Mouse (Mus musculus) CH12.LX (cell line): Measurements from ENCODE around the gene Ston2. TPM values are rescaled to one million over a fixed set of nuclear protein-coding genes. Genes with fewer than 3 reads are reported as not detected.

ENCODE experiments used
- DNase-seq: peaks from one replicate; pipeline ENCODE4 v3.0.0-alpha.2; 2013; ENCODE audit errors: extremely low read depth
- H3K27ac ChIP-seq: 2 replicates; pipeline ENCODE4 v1.5.1; 2012; ENCODE audit warnings: low read depth, mild to moderate bottlenecking, control low read depth, moderate library complexity; ENCODE audit not compliant: insufficient read depth
- H3K27me3 ChIP-seq: replicated peaks from 2 replicates; pipeline ENCODE3; 2012; ENCODE audit warnings: inconsistent platforms
- H3K36me3 ChIP-seq, 2 experiments: replicated peaks in 1 of 2; 2 replicates each; pipeline versions ENCODE3 to v1.6.1; 2012; ENCODE audit warnings: inconsistent platforms in 1 of 2, low read length in 1 of 2, mild to moderate bottlenecking in 1 of 2, mixed read lengths in 1 of 2, moderate library complexity in 1 of 2; ENCODE audit not compliant: control insufficient read depth in 1 of 2, insufficient read depth in 1 of 2
- H3K4me1 ChIP-seq, 2 experiments: 2 replicates each; pipeline ENCODE4 v1.6.1; 2012; ENCODE audit warnings: inconsistent platforms in 1 of 2, moderate library complexity in 1 of 2; ENCODE audit not compliant: insufficient read depth in 2 of 2, control insufficient read depth in 1 of 2
- H3K4me2 ChIP-seq: 2 replicates; pipeline ENCODE4 v1.6.1; 2012; ENCODE audit warnings: low read depth, mild to moderate bottlenecking, control low read depth; ENCODE audit not compliant: poor library complexity, insufficient read depth, severe bottlenecking
- H3K4me3 ChIP-seq, 3 experiments: fragments of 150-350 bp in 1 of 3; sonication (generic) in 1 of 3; replicated peaks in 1 of 3; 2 replicates each; pipeline versions ENCODE3 to v1.5.1; 2011 to 2012; ENCODE audit warnings: low read depth in 2 of 3, low read length in 2 of 3, mild to moderate bottlenecking in 2 of 3, moderate library complexity in 2 of 3, control low read depth in 1 of 3, improper control_type of control experiment in 1 of 3, inconsistent platforms in 1 of 3, mixed read lengths in 1 of 3; ENCODE audit not compliant: poor library complexity in 1 of 3
- H3K79me2 ChIP-seq: replicated peaks from 2 replicates; pipeline ENCODE4 v1.6.1; 2012; ENCODE audit warnings: mild to moderate bottlenecking, moderate library complexity; ENCODE audit not compliant: control insufficient read depth, poor library complexity, insufficient read depth, severe bottlenecking; ENCODE audit errors: extremely low read depth
- H3K9ac ChIP-seq: 2 replicates; pipeline ENCODE4 v1.6.1; 2012; ENCODE audit warnings: low read depth, mild to moderate bottlenecking, control low read depth, moderate library complexity; ENCODE audit not compliant: insufficient read depth
- H3K9me3 ChIP-seq: replicated peaks from 2 replicates; pipeline ENCODE3; 2012; ENCODE audit warnings: low read length, inconsistent platforms, mixed read lengths
- BHLHE40 ChIP-seq: IDR thresholded peaks from 2 replicates; pipeline ENCODE4 v1.6.1; 2011; ENCODE audit warnings: mild to moderate bottlenecking, low read depth, low read length, improper control_type of control experiment
- CTCF ChIP-seq, 2 experiments: IDR thresholded peaks in 1 of 2; conservative IDR thresholded peaks in 1 of 2; 2 replicates each; pipeline ENCODE4 v1.5.1; 2011 to 2012; ENCODE audit warnings: low read depth in 2 of 2, low read length in 2 of 2, improper control_type of control experiment in 1 of 2, inconsistent platforms in 1 of 2, mild to moderate bottlenecking in 1 of 2, moderate library complexity in 1 of 2
- E2F4 ChIP-seq: IDR thresholded peaks from 2 replicates; pipeline ENCODE4 v1.6.1; 2011; ENCODE audit warnings: low read depth, low read length, improper control_type of control experiment; ENCODE audit not compliant: insufficient replicate concordance
- EP300 ChIP-seq: IDR thresholded peaks from 2 replicates; pipeline ENCODE4 v1.6.1; 2011; ENCODE audit warnings: low read length, improper control_type of control experiment
- GABPA ChIP-seq: IDR thresholded peaks from 2 replicates; pipeline ENCODE4 v1.6.1; 2012; ENCODE audit warnings: low read depth, low read length, improper control_type of control experiment, inconsistent platforms; ENCODE audit not compliant: insufficient replicate concordance
- HCFC1 ChIP-seq: IDR thresholded peaks from 2 replicates; pipeline ENCODE4 v1.6.1; 2012; ENCODE audit warnings: low read depth, mild to moderate bottlenecking, inconsistent platforms, low read length, improper control_type of control experiment
- JUN ChIP-seq: IDR thresholded peaks from 2 replicates; pipeline ENCODE4 v1.6.1; 2011; ENCODE audit warnings: low read depth, mild to moderate bottlenecking, low read length, improper control_type of control experiment, moderate library complexity; ENCODE audit not compliant: insufficient read depth
- JUND ChIP-seq: conservative IDR thresholded peaks from 2 replicates; pipeline ENCODE4 v1.6.1; 2011; ENCODE audit warnings: low read depth, low read length, improper control_type of control experiment
- MAFK ChIP-seq: IDR thresholded peaks from 2 replicates; pipeline ENCODE4 v1.6.1; 2011; ENCODE audit warnings: low read length, improper control_type of control experiment; ENCODE audit not compliant: insufficient replicate concordance
- MAZ ChIP-seq: IDR thresholded peaks from 2 replicates; pipeline ENCODE4 v1.6.1; 2012; ENCODE audit warnings: low read depth, mild to moderate bottlenecking, inconsistent platforms, low read length, improper control_type of control experiment, moderate library complexity
- MXI1 ChIP-seq: IDR thresholded peaks from 2 replicates; pipeline ENCODE4 v1.6.1; 2011; ENCODE audit warnings: mild to moderate bottlenecking, low read depth, low read length, improper control_type of control experiment
- MYC ChIP-seq: IDR thresholded peaks from 2 replicates; pipeline ENCODE4 v1.6.1; 2011; ENCODE audit warnings: low read depth, mild to moderate bottlenecking, improper control_type of control experiment, low read length
- RAD21 ChIP-seq: IDR thresholded peaks from 2 replicates; pipeline ENCODE4 v1.6.1; 2011; ENCODE audit warnings: low read depth, mild to moderate bottlenecking, low read length, improper control_type of control experiment, moderate library complexity
- RCOR1 ChIP-seq: conservative IDR thresholded peaks from 2 replicates; pipeline ENCODE4 v1.6.1; 2012; ENCODE audit warnings: low read depth, mild to moderate bottlenecking, inconsistent platforms, low read length, improper control_type of control experiment
- SIN3A ChIP-seq: IDR thresholded peaks from 2 replicates; pipeline ENCODE4 v1.6.1; 2012; ENCODE audit warnings: low read length, improper control_type of control experiment, inconsistent platforms
- SMC3 ChIP-seq: IDR thresholded peaks from 2 replicates; pipeline ENCODE4 v1.6.1; 2011; ENCODE audit warnings: low read depth, low read length, improper control_type of control experiment
- TBP ChIP-seq: conservative IDR thresholded peaks from 2 replicates; pipeline ENCODE4 v1.6.1; 2011; ENCODE audit warnings: low read depth, low read length, improper control_type of control experiment
- UBTF ChIP-seq: IDR thresholded peaks from 2 replicates; pipeline ENCODE4 v1.6.1; 2012; ENCODE audit warnings: low read depth, mild to moderate bottlenecking, inconsistent platforms, low read length, improper control_type of control experiment, moderate library complexity
- USF2 ChIP-seq: conservative IDR thresholded peaks from 2 replicates; pipeline ENCODE4 v1.6.1; 2011; ENCODE audit warnings: low read depth, low read length, improper control_type of control experiment
- dilution Hi-C: fragments of 300-500 bp; cut with MboI; formaldehyde crosslinking; loops from 2 replicates; pipeline ENCODE4 v1.14.3; 2020; ENCODE audit warnings: low sequenced_read_pairs; ENCODE audit not compliant: extremely low pct_unique_long_range_greater_than_20kb, extremely low pct_ligation_motif_present
- in situ Hi-C: fragments of 300-500 bp; cut with MboI; formaldehyde crosslinking; loops from 3 replicates; pipeline ENCODE4 v1.14.3; 2019; ENCODE audit warnings: low sequenced_read_pairs, low pct_ligation_motif_present, low pct_unique_long_range_greater_than_20kb, mixed read lengths
- polyA plus RNA-seq: library from polyadenylated mRNA; unstranded; fragments of >175 nt; gene quantifications from 2 replicates; pipeline ENCODE4 v1.2.1, GENCODE M21; 2012; ENCODE audit warnings: low read depth; ENCODE audit not compliant: insufficient read length
- total RNA-seq, 2 experiments: library from RNA; depleted of rRNA; stranded (reverse); fragments of 300-350 nt in 1 of 2; fragments of >200 nt in 1 of 2; gene quantifications; 2 replicates each; pipeline ENCODE4 v1.2.3; 2012 to 2014

Ston2 gene
- total and polyA plus RNA-seq, 3 experiments, result 0.21 to 0.34 TPM; not detected in 1

GRCm38 (mm10) chr12:91667741-91668140 lies 120.4 kb downstream of the Ston2 start:
- Histone ChIP-seq H3K4me3 (no peak overlapping the region), H3K4me1 (peaks cover 20 to 46% of the 10 kb centered on the region in 2 experiments), H3K4me2 (no peak overlapping the region), H3K27ac (no peak overlapping the region), H3K79me2 (no peaks in the 10 kb centered on the region), H3K9ac (no peak overlapping the region)
- no peak for DNase-seq
- in situ Hi-C loops, result no loop called here
- TF ChIP-seq MAZ, result no peak
- no peak for TF ChIP-seq GABPA
- no peak for TF ChIP-seq E2F4
- TF ChIP-seq MYC, result no peak
- no peak for TF ChIP-seq UBTF
- no peak for TF ChIP-seq SMC3
- no peak for TF ChIP-seq EP300
- TF ChIP-seq SIN3A, result no peak
- no peak for TF ChIP-seq RCOR1
- TF ChIP-seq MAFK, result no peak
- TF ChIP-seq RAD21, result no peak
- no peak for TF ChIP-seq MXI1
- no peak for TF ChIP-seq JUN
- no peak for TF ChIP-seq TBP
- no peak for TF ChIP-seq BHLHE40
- TF ChIP-seq USF2, result no peak
- TF ChIP-seq JUND, result no peak
- TF ChIP-seq, all 38 proteins: peak for 0
- Histone ChIP-seq H3K36me3 (no peaks in the 10 kb centered on the region), H3K27me3 (no peaks in the 10 kb centered on the region), H3K9me3 (no peaks in the 10 kb centered on the region)
- dilution Hi-C loops, result no loop called here

- Histone ChIP-seq H3K79me2 (no peaks in the 10 kb centered on the region), H3K9me3 (no peaks in the 10 kb centered on the region), H3K9ac (no peak overlapping the region), H3K4me2 (no peak overlapping the region), H3K4me3 (no peak overlapping the region), H3K27me3 (no peaks in the 10 kb centered on the region), H3K4me1 (peaks cover 18 to 41% of the 10 kb centered on the region in 2 experiments), H3K36me3 (no peaks in the 10 kb centered on the region), H3K27ac (no peak overlapping the region)
- no peak for DNase-seq
- dilution Hi-C loops, result no loop called here
- TF ChIP-seq CTCF (conservative IDR thresholded peaks at IDR 0.05 in 1 of 2, IDR thresholded peaks at IDR 0.05 in 1 of 2; ENCODE audit: low read depth in 2 of 2, low read length in 2 of 2) (no peak), HCFC1 (no peak), RAD21 (no peak), TBP (no peak), EP300 (0 out of 2 replicates have a peak, but pooled peaks have one; percentile 24), MYC (no peak)
- TF ChIP-seq, all 38 proteins: peak for 1
- in situ Hi-C loops, result no loop called here
These were observed 121.6 kb downstream of the Ston2 start for GRCm38 (mm10) chr12:91666607-91667006.
